Mouse (Mus musculus): Measurements from ENCODE around the gene Eda.

DNA sequence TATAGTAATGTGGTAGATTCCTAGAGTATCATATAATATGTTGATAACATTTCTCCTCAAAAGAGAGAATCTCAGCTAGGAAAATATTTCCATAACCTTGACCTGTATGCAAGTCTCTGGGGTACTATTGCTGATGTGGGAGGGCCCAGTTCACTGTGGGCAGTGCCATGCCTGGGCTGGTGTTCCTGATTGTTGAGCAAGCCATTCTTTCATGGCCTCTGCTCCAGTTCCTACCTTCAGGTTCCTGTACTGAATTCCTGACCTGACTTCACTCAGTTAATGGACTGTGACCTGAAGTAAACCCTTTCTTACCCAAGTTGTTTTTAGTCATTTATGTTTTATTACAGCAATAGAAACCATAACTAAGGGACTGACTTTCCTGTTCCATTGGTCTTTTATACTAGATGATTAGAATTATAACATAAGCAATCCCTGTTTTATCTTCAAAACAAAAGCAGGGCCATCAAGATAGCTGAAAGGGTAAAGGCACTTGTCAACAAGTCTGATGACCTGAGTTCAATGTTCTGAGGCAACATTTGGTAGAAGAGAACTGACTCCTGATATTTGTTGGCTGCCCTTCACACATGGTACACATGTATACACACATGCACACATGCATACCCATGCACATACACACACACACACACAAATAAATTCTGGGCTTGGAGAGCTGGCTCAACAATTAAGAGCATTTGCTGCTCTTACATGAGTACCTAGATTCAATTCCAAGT, 338.9 kb downstream of the Eda start:
- no peak for TF ChIP-seq CTCF (IDR thresholded peaks at IDR 0.05; ENCODE audit: low read depth)
- no peak for TF ChIP-seq EP300 (IDR thresholded peaks at IDR 0.05; ENCODE audit: low read depth)

Measured in liver, embryonic 14.5 days (tissue).